Mouse (Mus musculus) heart, embryonic 13.5 days (tissue): Measurements from ENCODE around the gene Ubiad1. TPM values are rescaled to one million over a fixed set of nuclear protein-coding genes. Genes with fewer than 3 reads are reported as not detected.

ENCODE experiments used
- ATAC-seq: fragments of 200-750 bp; cut with Nextera tagmentation; 2 replicates; pipeline ENCODE4 v1.8.0; 2017; ENCODE audit warnings: moderate TSS enrichment; ENCODE audit not compliant: insufficient number of reproducible peaks, low FRiP score, low TSS enrichment; ENCODE audit errors: extremely low read depth
- H3K27ac ChIP-seq: fragments of 300-500 bp; sonication (generic); replicated peaks from 2 replicates; pipeline ENCODE4 v1.5.1; 2015; ENCODE audit warnings: moderate library complexity, mild to moderate bottlenecking, inconsistent platforms
- H3K27me3 ChIP-seq: fragments of 300-500 bp; sonication (generic); replicated peaks from 2 replicates; pipeline ENCODE4 v1.6.1; 2015; ENCODE audit warnings: mild to moderate bottlenecking, inconsistent platforms
- H3K36me3 ChIP-seq: fragments of 300-500 bp; sonication (generic); 2 replicates; pipeline ENCODE4 v1.6.1; 2015; ENCODE audit warnings: mild to moderate bottlenecking, inconsistent platforms
- H3K4me1 ChIP-seq: fragments of 300-500 bp; sonication (generic); 2 replicates; pipeline ENCODE4 v1.6.1; 2015; ENCODE audit warnings: inconsistent platforms
- H3K4me2 ChIP-seq: fragments of 300-500 bp; sonication (generic); 2 replicates; pipeline ENCODE4 v1.6.1; 2015; ENCODE audit warnings: inconsistent platforms, mild to moderate bottlenecking, moderate library complexity
- H3K4me3 ChIP-seq: fragments of 300-500 bp; sonication (generic); 2 replicates; pipeline ENCODE4 v1.5.1; 2015; ENCODE audit warnings: moderate library complexity, mild to moderate bottlenecking, inconsistent platforms
- H3K9ac ChIP-seq: fragments of 300-500 bp; sonication (generic); 2 replicates; pipeline ENCODE4 v1.6.1; 2015; ENCODE audit warnings: inconsistent platforms, mild to moderate bottlenecking, moderate library complexity
- H3K9me3 ChIP-seq: fragments of 300-500 bp; sonication (generic); 2 replicates; pipeline ENCODE4 v1.6.1; 2016; ENCODE audit warnings: inconsistent platforms
- WGBS: fragments of 180-500 bp; shearing (Covaris S2); methylation state at CpG from one replicate; pipeline ENCODE4 v1.1.7; 2015; ENCODE audit warnings: mixed read lengths; 5-methylcytosine and 5-hydroxymethylcytosine counted together
- polyA plus RNA-seq: library from polyadenylated mRNA; unstranded; fragments of >200 nt; fragmentation: Nextera tagmentation; extraction: Ambion mirVana; gene quantifications from 2 replicates; pipeline ENCODE4 v1.2.1, GENCODE M21; 2015

Ubiad1 gene
- polyA plus RNA-seq, 1 experiment from 2014 or later, result 20.6 TPM

- H3K36me3 ChIP-seq, result peaks cover 16% of the 10 kb centered on the region
- H3K9ac ChIP-seq, result peak within 1 kb of the TSS; percentile 94
- ATAC-seq, result peak; percentile 91
- H3K27ac ChIP-seq, result peak within 1 kb of the TSS; percentile 58
- peak within 1 kb of the TSS; percentile 90 for H3K4me3 ChIP-seq
- under 1% methylated on average over 56 of the region's 56 CpGs for WGBS
- H3K9me3 ChIP-seq, result no peaks in the 10 kb centered on the region
- peaks cover 31% of the 10 kb centered on the region for H3K4me1 ChIP-seq
- H3K27me3 ChIP-seq, result no peaks in the 10 kb centered on the region
- H3K4me2 ChIP-seq, result peak within 1 kb of the TSS; percentile 73
Observed at GRCm38 (mm10) chr4:148448179-148448852, 3.7 kb upstream of the Ubiad1 start, which contains the start of gene Mtor. Gene Mtor, plus strand, starts transcription at chr4:148448611.

GRCm38 (mm10) chr4:148442598-148442997, 2.0 kb downstream of the Ubiad1 start:
- H3K36me3 ChIP-seq, result peaks cover 27% of the 10 kb centered on the region
- WGBS, result 82% methylated on average over 7 of the region's 7 CpGs
- H3K27ac ChIP-seq, result no peak overlapping the region
- no peak overlapping the region; the same call in 1 of the 2 replicates for H3K4me2 ChIP-seq
- peaks cover 30% of the 10 kb centered on the region for H3K4me1 ChIP-seq
- H3K9me3 ChIP-seq, result no peaks in the 10 kb centered on the region
- no peak overlapping the region for H3K4me3 ChIP-seq
- H3K27me3 ChIP-seq, result no peaks in the 10 kb centered on the region
- H3K9ac ChIP-seq, result no peak overlapping the region
- ATAC-seq, result no peak

GRCm38 (mm10) chr4:148441931-148442330, 2.6 kb downstream of the Ubiad1 start:
- H3K4me3 ChIP-seq, result no peak overlapping the region
- H3K9me3 ChIP-seq, result no peaks in the 10 kb centered on the region
- H3K9ac ChIP-seq, result no peak overlapping the region
- no peak overlapping the region for H3K27ac ChIP-seq
- WGBS, result 87% methylated on average over 5 of the region's 5 CpGs
- H3K4me2 ChIP-seq, result no peak overlapping the region; the same call in 1 of the 2 replicates
- peaks cover 27% of the 10 kb centered on the region for H3K36me3 ChIP-seq
- no peak for ATAC-seq
- peaks cover 28% of the 10 kb centered on the region for H3K4me1 ChIP-seq
- no peaks in the 10 kb centered on the region for H3K27me3 ChIP-seq

GRCm38 (mm10) chr4:148435657-148436330, 8.8 kb downstream of the Ubiad1 start:
- ATAC-seq, result no peak

GRCm38 (mm10) chr4:148435106-148435505, 9.5 kb downstream of the Ubiad1 start:
- peaks cover 44% of the 10 kb centered on the region for H3K36me3 ChIP-seq
- WGBS, result 72% methylated on average over 3 of the region's 3 CpGs
- H3K9ac ChIP-seq, result no peak overlapping the region
- no peak overlapping the region for H3K27ac ChIP-seq
- no peaks in the 10 kb centered on the region for H3K9me3 ChIP-seq
- no peak for ATAC-seq
- H3K4me3 ChIP-seq, result no peak overlapping the region
- H3K4me1 ChIP-seq, result peaks cover 7% of the 10 kb centered on the region; the same call in 1 of the 2 replicates
- no peak overlapping the region for H3K4me2 ChIP-seq
- H3K27me3 ChIP-seq, result no peaks in the 10 kb centered on the region

More at GRCm38 (mm10) chr4:148435657-148436330, 8.8 kb downstream of the Ubiad1 start:
- Histone ChIP-seq H3K27ac (no peak overlapping the region), H3K4me3 (no peak overlapping the region), H3K4me2 (no peak overlapping the region), H3K9ac (no peak overlapping the region), H3K9me3 (no peaks in the 10 kb centered on the region), H3K4me1 (peaks cover 7% of the 10 kb centered on the region; the same call in 1 of the 2 replicates), H3K36me3 (peaks cover 51% of the 10 kb centered on the region), H3K27me3 (no peaks in the 10 kb centered on the region)
- 63% methylated on average over 6 of the region's 6 CpGs for WGBS

GRCm38 (mm10) chr4:148434554-148434953, 10.0 kb downstream of the Ubiad1 start:
- Histone ChIP-seq H3K27me3 (no peaks in the 10 kb centered on the region), H3K9ac (no peak overlapping the region)
- 72% methylated on average over 4 of the region's 4 CpGs for WGBS

GRCm38 (mm10) chr4:148433813-148434212, 10.8 kb downstream of the Ubiad1 start:
- H3K9me3 ChIP-seq, result no peaks in the 10 kb centered on the region
- no peaks in the 10 kb centered on the region for H3K27me3 ChIP-seq
- ATAC-seq, result no peak
- peaks cover 7% of the 10 kb centered on the region; the same call in 1 of the 2 replicates for H3K4me1 ChIP-seq
- no peak overlapping the region for H3K4me2 ChIP-seq
- no peak overlapping the region for H3K27ac ChIP-seq
- peaks cover 40% of the 10 kb centered on the region for H3K36me3 ChIP-seq
- no peak overlapping the region for H3K4me3 ChIP-seq
- 71% methylated on average over 5 of the region's 5 CpGs for WGBS
- no peak overlapping the region for H3K9ac ChIP-seq

More at GRCm38 (mm10) chr4:148434554-148434953, 10.0 kb downstream of the Ubiad1 start:
- Histone ChIP-seq H3K27ac (no peak overlapping the region), H3K9me3 (no peaks in the 10 kb centered on the region), H3K4me3 (no peak overlapping the region), H3K4me1 (peaks cover 7% of the 10 kb centered on the region; the same call in 1 of the 2 replicates), H3K4me2 (no peak overlapping the region), H3K36me3 (peaks cover 42% of the 10 kb centered on the region)
- ATAC-seq, result no peak

- WGBS, result 55% methylated on average over 18 of the region's 18 CpGs
- ATAC-seq, result no peak
- Histone ChIP-seq H3K4me3 (no peak overlapping the region), H3K36me3 (peaks cover 35% of the 10 kb centered on the region), H3K4me2 (no peak overlapping the region), H3K27me3 (no peaks in the 10 kb centered on the region), H3K4me1 (peaks cover 7% of the 10 kb centered on the region; the same call in 1 of the 2 replicates), H3K9me3 (no peaks in the 10 kb centered on the region), H3K9ac (no peak overlapping the region), H3K27ac (no peak overlapping the region)
Observed at GRCm38 (mm10) chr4:148433336-148433735, 11.2 kb downstream of the Ubiad1 start.

GRCm38 (mm10) chr4:148432488-148432887, 12.1 kb downstream of the Ubiad1 start:
- Histone ChIP-seq H3K9ac (no peak overlapping the region), H3K36me3 (peaks cover 34% of the 10 kb centered on the region), H3K9me3 (no peaks in the 10 kb centered on the region), H3K4me2 (no peak overlapping the region), H3K4me3 (no peak overlapping the region), H3K4me1 (peaks cover 7% of the 10 kb centered on the region; the same call in 1 of the 2 replicates), H3K27me3 (no peaks in the 10 kb centered on the region), H3K27ac (no peak overlapping the region)
- WGBS, result 77% methylated on average over 4 of the region's 4 CpGs
- ATAC-seq, result no peak

GRCm38 (mm10) chr4:148430880-148431519, 13.6 kb downstream of the Ubiad1 start:
- ATAC-seq, result no peak
- Histone ChIP-seq H3K36me3 (peaks cover 28% of the 10 kb centered on the region), H3K9me3 (no peaks in the 10 kb centered on the region), H3K4me3 (no peak overlapping the region), H3K27ac (no peak overlapping the region), H3K4me2 (no peak overlapping the region), H3K27me3 (no peaks in the 10 kb centered on the region), H3K9ac (no peak overlapping the region), H3K4me1 (peaks cover 6% of the 10 kb centered on the region; the same call in 1 of the 2 replicates)
- 80% methylated on average over 11 of the region's 11 CpGs for WGBS

GRCm38 (mm10) chr4:148429686-148430085, 14.9 kb downstream of the Ubiad1 start:
- no peak overlapping the region for H3K4me3 ChIP-seq
- peaks cover 16% of the 10 kb centered on the region for H3K36me3 ChIP-seq
- no peaks in the 10 kb centered on the region for H3K27me3 ChIP-seq
- WGBS, result 22% methylated on average over 6 of the region's 6 CpGs
- H3K9ac ChIP-seq, result no peak overlapping the region
- no peak overlapping the region for H3K27ac ChIP-seq
- H3K4me1 ChIP-seq, result peaks cover 5% of the 10 kb centered on the region; the same call in 1 of the 2 replicates
- no peak for ATAC-seq
- no peak overlapping the region for H3K4me2 ChIP-seq
- H3K9me3 ChIP-seq, result no peaks in the 10 kb centered on the region
